Mouse (Mus musculus): ENCODE measurements at regions not wholly inside any gene's neighbourhood (a gene's known extent, or its start where the extent isn't known, plus 50 kb on each side); places are given as distances from the start of the nearest gene placed in this dataset.

DNA sequence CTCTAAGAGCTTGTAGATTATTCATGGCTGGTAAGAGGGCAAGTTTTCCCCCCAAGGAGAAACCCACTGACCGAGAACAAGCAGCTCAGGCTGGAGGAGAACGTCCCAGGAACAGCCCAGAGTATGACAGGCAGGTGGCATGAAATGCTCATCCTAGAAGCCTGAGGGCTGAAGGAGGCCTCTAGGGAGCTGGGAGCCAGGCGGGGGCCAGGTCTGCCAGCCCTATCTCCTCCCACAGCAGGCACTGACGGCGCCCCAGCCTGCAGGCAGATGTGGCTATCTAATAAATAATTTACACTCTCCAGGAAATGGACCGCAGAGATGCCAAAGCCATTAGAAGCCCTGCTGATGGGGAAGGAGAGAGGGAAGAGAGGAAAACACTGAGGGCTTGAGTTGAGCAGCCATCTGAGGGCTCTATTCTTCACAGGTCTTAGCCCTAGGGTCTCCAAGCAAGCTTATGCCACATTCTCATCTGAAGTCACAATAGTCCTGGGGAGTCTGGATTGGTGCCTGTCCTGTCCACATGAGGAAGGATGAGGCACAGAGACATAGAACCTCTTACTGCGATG, 176.1 kb downstream of the Mycn start:
- in situ Hi-C loops (cut with MboI, MseI), result no loop called here

DNA sequence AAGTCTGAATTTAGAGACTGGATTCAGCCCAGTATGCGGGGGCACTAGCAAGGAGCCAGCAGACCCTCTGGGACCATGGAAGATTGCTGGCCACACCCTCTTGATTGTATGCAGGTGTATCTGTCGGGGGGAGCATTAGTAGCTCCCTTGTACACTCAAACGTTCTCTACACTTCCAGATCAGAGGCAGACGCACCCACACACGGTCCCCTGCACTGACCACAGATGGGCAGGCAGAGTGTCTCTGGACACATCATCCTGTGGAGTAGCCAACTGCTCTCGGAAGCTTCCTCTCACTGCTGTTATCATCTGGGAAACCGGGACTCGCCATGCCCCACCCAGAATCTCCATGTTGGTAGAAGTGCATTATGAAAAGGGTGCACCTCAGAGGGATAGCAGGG, 176.7 kb downstream of the Mycn start:
- in situ Hi-C loops (cut with MboI, MseI), result no loop called here

- in situ Hi-C loops (cut with MboI, MseI), result no loop called here
Measured at GRCm38 (mm10) chr12:12764586-12764985, 177.1 kb downstream of the Mycn start.

GRCm38 (mm10) chr12:12756301-12756948, 185.3 kb downstream of the Mycn start:
- in situ Hi-C loops (cut with MboI, MseI), result no loop called here

GRCm38 (mm10) chr12:12753849-12754248, 187.9 kb downstream of the Mycn start:
- in situ Hi-C loops (cut with MboI, MseI), result no loop called here

DNA sequence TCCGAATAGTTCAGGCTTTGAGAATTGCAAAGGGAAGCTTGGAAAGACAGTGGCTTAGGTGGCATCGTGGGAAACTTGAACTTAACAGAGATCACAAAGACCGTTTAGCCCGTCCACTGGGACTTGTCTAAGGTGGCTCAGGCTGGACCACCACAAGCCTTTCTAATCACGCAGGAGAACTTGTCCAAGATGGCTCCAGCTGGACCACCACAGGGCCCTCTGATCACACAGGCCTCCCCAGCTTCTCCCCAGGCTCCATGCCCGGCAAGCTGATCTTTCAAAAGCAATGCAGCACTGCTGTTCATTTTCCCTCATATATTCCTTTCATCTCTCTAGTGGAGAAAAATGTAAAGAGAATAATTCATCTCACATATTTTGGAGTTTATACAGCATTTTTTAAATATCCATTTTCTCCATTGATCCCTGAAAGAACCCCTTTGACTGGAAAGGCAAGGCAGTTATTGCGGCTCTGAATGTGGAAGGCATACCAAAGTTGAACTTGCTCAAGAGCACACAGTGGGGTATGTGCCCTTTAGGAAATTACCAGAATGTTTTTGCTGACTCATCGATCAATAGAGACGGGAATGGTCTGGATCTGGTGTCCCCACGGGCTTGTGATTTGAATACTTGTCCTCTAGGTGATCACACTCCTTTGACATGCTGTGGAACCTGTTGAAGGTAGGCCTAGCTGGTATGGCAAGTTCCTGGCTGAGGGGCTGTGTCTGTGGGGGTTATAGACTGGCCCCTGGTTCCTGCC, 189.9 kb downstream of the Mycn start:
- in situ Hi-C loops (cut with MboI, MseI), result no loop called here

DNA sequence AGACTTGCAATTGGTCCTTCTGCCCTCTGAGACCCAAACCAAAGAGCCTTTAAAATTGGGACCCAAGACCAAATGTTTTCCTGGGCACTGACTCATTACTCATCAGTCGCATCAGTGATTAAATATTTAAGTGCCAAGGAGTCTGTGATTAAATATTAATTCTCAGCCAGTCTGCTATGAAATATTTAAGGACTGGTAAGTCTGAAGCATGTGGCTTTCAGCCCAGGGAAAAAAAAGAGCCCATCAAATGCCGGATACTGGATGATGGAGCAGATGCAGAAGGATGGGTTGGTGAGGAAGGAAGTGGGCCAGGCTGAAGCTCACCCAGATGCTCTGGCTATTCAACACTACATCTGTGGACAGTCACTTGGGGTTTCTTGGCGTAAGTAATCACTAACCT, 192.0 kb downstream of the Mycn start:
- in situ Hi-C loops (cut with MboI, MseI), result loop anchor here in 1 of 2 experiments (10.0 kb wide), 1 partner anchor 1675 kb away; no protein-coding TSS in a partner anchor

- in situ Hi-C loops (cut with MboI, MseI), result loop anchor here in 1 of 2 experiments (10.0 kb wide), 1 partner anchor 1678 kb away; no protein-coding TSS in a partner anchor
Measured at GRCm38 (mm10) chr12:12746852-12747454, 194.8 kb downstream of the Mycn start.

DNA sequence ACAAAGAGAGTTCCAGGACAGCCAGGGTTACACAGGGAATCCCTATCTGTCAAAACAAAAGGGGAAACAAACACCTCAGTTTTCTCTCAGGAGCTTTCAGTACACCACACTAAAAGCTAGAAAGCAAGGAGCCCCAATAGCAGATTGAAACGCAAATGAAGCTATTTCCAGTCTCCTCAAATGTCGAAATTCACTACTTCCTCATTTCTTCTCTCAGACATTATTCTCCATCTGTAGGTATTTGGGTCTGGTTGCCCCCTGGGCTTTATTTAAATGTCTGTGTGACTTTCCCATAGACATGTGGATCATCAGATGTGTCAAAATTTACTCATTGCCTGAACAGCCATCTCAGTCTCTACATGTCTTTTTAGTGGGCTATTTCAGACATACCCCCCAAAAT, 197.2 kb downstream of the Mycn start:
- in situ Hi-C loops (cut with MboI, MseI), result loop anchor here in 1 of 2 experiments (10.0 kb wide), 1 partner anchor 1680 kb away; no protein-coding TSS in a partner anchor

DNA sequence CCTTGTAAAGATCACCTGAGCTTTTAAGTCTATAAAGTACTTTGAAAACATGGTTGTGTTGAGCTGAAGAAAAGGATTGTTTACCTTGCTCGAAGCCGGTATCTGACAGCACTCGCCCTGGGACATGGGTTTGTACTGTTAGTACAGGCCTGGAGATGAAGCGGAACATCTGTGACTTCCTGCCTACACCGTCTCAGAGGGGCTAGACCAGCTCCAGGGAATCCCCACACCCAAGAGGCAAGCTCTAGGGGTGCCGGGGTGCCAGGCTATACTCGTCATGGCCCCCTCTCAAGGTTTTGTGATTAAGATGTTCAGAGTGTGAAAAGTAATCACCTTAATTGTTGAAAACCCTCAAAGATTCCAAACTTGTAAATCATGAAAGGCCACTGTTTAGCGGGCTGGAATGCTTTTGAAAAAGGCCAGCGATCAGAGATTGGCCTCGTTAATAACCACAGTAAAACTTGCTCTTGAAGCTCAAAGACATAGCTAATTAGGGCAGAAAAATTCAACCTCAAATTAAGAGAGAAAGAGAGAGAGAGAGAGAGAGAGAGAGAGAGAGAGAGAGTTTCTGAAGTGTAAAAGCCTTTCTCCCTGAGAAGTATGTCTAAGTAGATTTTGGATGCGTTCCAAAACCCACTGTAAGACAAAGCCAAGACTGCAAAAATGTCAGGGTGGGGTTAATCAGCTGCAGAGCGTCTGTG, 202.9 kb downstream of the Mycn start:
- in situ Hi-C loops (cut with MboI, MseI), result no loop called here

DNA sequence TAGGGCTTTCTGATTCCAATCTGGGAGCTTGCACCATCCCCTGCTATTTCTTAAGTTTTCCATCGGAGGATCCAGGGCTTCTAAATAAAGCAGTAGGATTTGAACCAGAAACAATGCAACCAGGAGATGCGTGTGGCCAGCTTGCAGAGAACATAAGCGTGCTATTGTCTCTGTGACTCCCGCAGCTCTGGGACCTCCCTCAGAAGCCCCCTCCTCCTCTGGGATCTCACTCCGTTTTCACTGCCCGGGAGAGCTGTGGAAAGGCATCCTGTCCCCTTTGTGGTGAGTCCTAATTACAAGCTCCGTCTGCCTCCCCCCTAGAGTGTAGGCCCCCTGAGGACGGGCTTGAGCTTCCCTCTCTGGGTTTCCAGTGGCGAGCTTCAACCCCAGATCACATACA, 215.9 kb downstream of the Mycn start:
- in situ Hi-C loops (cut with MboI, MseI), result no loop called here

DNA sequence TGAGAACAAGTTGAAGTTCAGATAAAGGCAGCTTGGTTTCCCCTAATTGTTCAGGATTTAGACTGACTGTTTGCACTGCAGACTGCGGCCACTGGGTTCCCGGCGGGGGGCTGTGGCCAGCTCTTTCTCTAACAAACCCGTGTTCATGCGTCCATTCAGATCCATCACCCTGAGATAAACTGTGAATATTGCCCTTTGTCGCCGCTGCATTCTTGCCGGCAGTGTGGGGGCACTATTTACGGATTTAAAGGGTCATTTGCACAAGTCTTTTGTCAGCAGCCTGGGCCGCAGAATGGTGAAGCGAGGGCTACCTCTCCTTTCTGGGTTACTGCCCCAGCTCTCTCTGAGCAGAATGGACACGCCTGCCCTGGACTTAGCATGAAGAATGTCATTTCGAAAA, 216.6 kb downstream of the Mycn start:
- in situ Hi-C loops (cut with MboI, MseI), result no loop called here

DNA sequence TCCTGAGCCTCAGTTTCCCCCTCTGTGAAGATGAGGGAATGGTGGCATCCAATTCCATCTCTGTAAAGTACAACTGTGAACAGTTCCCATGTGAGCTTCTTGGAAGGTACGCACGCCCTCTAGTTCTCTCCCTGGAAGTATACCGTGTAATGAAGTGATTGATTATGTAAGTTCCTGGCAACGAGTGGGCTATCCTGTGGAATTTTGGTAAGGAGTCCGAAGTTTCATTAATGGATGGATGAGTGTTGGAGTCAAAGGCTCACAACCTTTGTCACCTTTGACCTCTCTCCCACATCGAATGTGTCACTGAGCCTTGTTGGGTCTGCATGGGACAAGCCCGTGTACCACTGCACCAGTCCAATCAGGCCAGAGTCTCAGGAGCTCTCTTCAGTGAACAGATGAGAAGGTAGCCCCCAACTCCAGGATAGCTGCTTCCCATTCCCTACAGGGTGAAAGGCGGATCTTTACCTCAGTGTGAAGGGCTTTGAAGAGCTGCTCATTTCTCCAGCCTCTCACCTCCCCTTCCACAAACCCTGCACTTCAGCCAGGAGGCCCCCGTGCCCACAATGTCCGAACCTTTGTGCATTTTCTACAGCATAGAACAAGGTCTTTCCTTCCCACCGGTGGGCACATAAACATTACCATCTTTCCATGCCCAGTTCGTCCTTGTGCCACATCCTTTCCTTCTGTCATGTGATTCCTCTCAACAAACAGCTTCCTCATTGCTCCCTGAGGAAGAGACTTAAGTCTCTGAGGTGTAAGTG, 217.8 kb downstream of the Mycn start:
- in situ Hi-C loops (cut with MboI, MseI), result no loop called here

DNA sequence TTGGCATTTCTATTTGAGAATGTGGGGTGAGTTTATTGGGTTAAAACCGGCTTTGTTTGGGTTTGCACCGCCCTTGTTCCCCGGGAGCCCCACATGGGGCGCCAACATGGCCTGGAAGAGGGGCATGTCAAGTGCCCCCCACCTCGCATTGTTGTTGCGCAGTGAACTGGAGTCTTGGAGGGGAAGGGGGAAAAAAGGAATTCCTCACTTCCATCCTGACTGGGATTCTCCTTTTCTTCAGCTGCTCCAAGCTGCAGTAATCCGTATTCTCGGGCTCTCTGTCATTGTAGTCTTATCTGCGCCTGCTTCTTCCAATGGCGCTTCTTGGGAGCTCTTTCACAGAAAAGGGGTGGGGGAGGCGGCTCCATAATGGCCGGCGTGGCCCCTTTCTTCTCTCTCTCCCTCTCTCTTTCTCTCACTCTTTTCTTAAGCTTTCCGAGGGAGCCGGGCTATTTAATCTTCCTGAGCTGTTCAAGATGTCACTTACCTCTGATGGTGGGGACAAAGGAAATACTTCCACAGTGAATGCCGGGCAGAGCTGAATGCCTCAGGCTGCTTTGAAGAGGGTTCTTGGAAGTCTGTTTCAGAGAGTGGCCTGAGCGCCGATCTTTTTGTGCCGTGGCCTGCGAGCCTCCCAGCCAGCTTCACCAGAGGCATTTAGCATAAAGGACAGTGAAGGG, 218.6 kb downstream of the Mycn start:
- in situ Hi-C loops (cut with MboI, MseI), result no loop called here

GRCm38 (mm10) chr12:12716691-12717090, 225.0 kb downstream of the Mycn start:
- in situ Hi-C loops (cut with MboI, MseI), result no loop called here

DNA sequence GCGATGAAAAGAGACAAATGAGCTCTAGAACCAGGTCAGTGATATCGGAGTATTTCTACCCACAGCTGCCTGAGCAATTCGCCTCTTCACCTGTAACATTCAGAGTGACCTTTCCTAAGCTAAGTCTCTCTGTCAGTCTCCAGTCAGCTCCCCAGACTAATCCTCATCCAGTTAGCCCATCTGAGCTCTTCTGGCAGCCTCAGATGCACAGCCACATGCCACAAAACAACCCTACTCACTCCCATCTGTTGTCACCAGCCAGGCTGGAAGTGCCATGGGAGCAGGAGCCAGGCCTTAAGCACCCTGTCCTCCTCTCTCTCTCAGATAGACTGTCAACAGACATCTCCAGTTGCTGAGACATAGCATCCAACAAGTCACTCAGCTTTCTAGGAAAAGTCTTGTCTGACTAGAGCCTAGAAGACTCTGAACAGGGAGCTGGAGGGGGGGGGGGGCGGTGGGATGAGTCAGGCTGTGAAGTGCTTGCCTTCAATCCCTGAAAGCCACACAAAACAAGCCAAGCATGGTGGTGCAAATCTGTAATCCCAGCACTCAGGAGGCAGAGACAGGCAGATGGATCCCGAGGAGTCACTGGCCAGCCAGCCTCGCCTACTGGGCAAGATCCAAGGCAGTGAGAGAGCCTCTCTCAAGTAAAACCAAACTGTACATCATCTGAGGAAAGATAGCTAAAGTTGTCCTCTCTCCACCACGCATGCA, 225.6 kb downstream of the Mycn start:
- in situ Hi-C loops (cut with MboI, MseI), result no loop called here

- in situ Hi-C loops (cut with MboI, MseI), result no loop called here
Measured at GRCm38 (mm10) chr12:12715528-12715927, 226.2 kb downstream of the Mycn start.

DNA sequence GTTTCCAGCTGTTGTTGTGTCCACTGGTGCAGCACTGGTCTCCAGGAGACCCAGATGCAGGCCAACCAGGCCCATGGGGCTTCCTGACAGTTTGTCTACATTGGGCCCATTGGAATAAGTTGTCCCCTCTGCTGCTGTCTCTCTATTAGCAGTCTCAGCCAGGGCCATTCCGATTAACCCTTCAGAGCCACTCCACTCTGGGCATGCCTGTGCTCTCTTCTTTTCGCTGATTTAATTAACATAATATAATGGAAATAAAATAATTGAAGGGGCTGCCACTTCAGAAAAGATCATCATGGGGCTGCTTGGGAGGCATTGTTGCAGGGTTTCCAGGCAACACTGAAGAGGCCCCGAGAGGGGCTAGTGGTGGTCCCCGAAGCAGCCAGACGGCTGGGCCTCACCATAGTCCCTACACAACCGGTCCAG, 231.5 kb downstream of the Mycn start:
- in situ Hi-C loops (cut with MboI, MseI), result no loop called here

DNA sequence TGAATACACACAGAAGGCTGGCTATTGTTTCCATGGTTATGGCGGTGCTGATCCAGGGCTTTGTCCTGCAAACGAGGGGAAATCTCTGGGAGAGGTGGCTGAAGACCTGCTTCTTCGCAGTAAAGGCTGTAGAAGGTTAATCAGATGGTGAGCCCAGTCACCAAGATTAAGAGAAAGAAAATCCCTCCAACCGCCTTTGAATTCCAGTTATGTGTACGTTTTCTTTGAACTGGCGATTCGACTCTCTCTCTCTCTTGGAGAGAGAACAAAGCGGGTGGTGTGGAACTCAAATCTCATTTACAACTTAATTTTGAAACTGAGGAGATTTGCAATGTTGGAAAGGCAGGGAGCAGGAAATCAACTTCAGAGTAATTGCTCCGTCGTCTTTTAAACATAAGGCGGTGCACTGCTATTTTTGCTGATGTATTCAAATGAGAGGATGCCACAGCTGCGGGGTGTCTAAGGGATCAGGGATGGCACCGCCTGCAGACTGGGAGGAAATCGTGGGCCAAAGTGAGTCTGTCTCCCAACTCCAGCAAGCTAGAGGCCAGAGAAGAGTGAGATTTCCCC, 232.7 kb downstream of the Mycn start:
- in situ Hi-C loops (cut with MboI, MseI), result no loop called here
